In genomic region chr7:98564607-98565364, GRCm38 (mm10) we compare ENCODE assay signal across 8 mouse cellular contexts.
DNase-seq lines count a peak whose midpoint lies in the region; ATAC-seq and TF ChIP-seq lines count a peak whose summit lies in the region.

No protein-coding gene starts in this region.

- intact Hi-C loops in left cerebral cortex, adult 2 months (cut with DNase I): no loop called here

- 0 out of 2 replicates have a peak, but pooled peaks have one; percentile 48 for ATAC-seq in erythroid progenitor cell, adult 5-6 weeks (replicated peaks; ENCODE audit: low FRiP score, poor library complexity, severe bottlenecking)
- no peak for ATAC-seq in cerebellum, adult (ENCODE audit: insufficient number of reproducible peaks, low FRiP score, low TSS enrichment)

- no peak overlapping the region for H3K27ac ChIP-seq in left cerebral cortex, adult 2 months

- DNase-seq in CD4-positive helper T cell, adult 2 months (ENCODE audit: low read depth, low spot score): peak; percentile 13
- peak; percentile 78 for DNase-seq in kidney, adult 11 months
- peak; percentile 53 for DNase-seq in lung, postnatal 10 days
- DNase-seq in layer of hippocampus, adult 11-12 months (ENCODE audit: low spot score): no peak
- no peak for DNase-seq in left cerebral cortex, adult 2 months (ENCODE audit: extremely low spot score in 1 of 2, low spot score in 2 of 2)
- DNase-seq in cerebellum, postnatal 10 days: no peak

- TF ChIP-seq CTCF in left cerebral cortex, adult 2 months (IDR thresholded peaks at IDR 0.05): no peak

- no peak overlapping the region for H3K4me3 ChIP-seq in left cerebral cortex, adult 2 months

Comparison
In these comparisons a context has a peak if more than half of its experiments do, and no peak if none do; other contexts are left out.
1. DNase-seq: peak in CD4-positive helper T cell, adult 2 months (single experiment), kidney, adult 11 months (single experiment) and lung, postnatal 10 days (single experiment); none in layer of hippocampus, adult 11-12 months (single experiment), left cerebral cortex, adult 2 months (0 of 2) and cerebellum, postnatal 10 days (0 of 2).